Comparison of ENCODE assay signal across 10 mouse cellular contexts in the genomic region with DNA sequence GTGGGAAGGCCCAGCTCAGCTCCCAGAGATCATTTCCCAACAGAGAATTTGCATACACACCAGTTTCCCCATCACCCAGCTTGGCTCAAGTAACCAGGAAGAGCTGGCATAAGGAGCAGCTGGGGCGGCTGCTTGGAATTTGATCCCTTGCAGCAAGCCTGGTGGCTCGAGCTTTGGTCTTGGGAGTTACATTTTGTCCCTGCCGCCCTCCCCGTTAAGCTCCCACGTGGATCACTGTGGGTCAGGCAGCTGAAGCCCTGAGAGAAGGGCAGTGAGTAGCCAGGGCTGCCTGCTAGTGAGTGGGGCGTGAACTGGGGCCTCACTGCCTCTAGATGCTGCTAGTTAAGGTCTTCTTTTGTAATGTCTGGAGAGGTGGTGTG. TPM values are rescaled to one million over a fixed set of nuclear protein-coding genes. Genes with fewer than 3 reads are reported as not detected.
A peak's percentile ranks its signal among the peaks of the same experiment; 100 is the strongest.
DNase-seq lines count a peak whose midpoint lies in the region; ATAC-seq lines count a peak whose summit lies in the region.
"Had no signal": no experiment of that assay in that cellular context is flagged by ENCODE, and none has a peak within 500 bp of the region (broad histone marks: within the 10 kb centered on the region; RNA-seq: fewer than 3 reads in every experiment).

No protein-coding gene starts in this region.

- H3K4me3 ChIP-seq in midbrain, embryonic 16.5 days (ENCODE audit: low read depth, low read length): no peak overlapping the region
- H3K4me3 ChIP-seq in midbrain, embryonic 15.5 days: no peak overlapping the region
- no peak overlapping the region for H3K4me3 ChIP-seq in liver, embryonic 11.5 days (ENCODE audit: low read depth, low read length)
- H3K4me3 ChIP-seq: erythroblast, embryonic 14.5 days had no signal

- WGBS in midbrain, embryonic 16.5 days: 42% methylated on average over 6 of the region's 6 CpGs
- 51% methylated on average over 6 of the region's 6 CpGs for WGBS in midbrain, embryonic 15.5 days
- WGBS in liver, embryonic 11.5 days: 56% methylated on average over 6 of the region's 6 CpGs

- 0 out of 2 replicates have a peak overlapping the region, but pooled peaks have one; percentile 9 for H3K27ac ChIP-seq in midbrain, embryonic 16.5 days (ENCODE audit: low read length)
- H3K27ac ChIP-seq in midbrain, embryonic 15.5 days: no peak overlapping the region
- 0 out of 2 replicates have a peak overlapping the region, but pooled peaks have one; percentile 15 for H3K27ac ChIP-seq in liver, embryonic 11.5 days (ENCODE audit: low read depth, low read length)

- peaks cover 10% of the 10 kb centered on the region; the same call in 1 of the 2 replicates for H3K36me3 ChIP-seq in midbrain, embryonic 16.5 days (ENCODE audit: control insufficient read depth, insufficient read depth, low read length)
- H3K36me3 ChIP-seq in midbrain, embryonic 15.5 days (replicated peaks): 0 out of 2 replicates have a peak, but pooled peaks cover 8% of the 10 kb centered on the region
- H3K36me3 ChIP-seq in liver, embryonic 11.5 days (ENCODE audit: control insufficient read depth, insufficient read depth, low read length): peaks cover under 1% of the 10 kb centered on the region; the same call in 1 of the 2 replicates

- H3K9me3 ChIP-seq in midbrain, embryonic 16.5 days (replicated peaks; ENCODE audit: control insufficient read depth, low read length, poor library complexity, severe bottlenecking): no peaks in the 10 kb centered on the region
- H3K9me3 ChIP-seq in midbrain, embryonic 15.5 days: no peaks in the 10 kb centered on the region
- no peaks in the 10 kb centered on the region for H3K9me3 ChIP-seq in liver, embryonic 11.5 days (ENCODE audit: control insufficient read depth, low read length)

- H3K4me1 ChIP-seq in midbrain, embryonic 16.5 days (ENCODE audit: control insufficient read depth, insufficient read depth, low read length): no peaks in the 10 kb centered on the region; the same call in 1 of the 2 replicates
- peaks cover 7% of the 10 kb centered on the region; the same call in 1 of the 2 replicates for H3K4me1 ChIP-seq in midbrain, embryonic 15.5 days
- peaks cover 36% of the 10 kb centered on the region for H3K4me1 ChIP-seq in liver, embryonic 11.5 days (replicated peaks; ENCODE audit: control insufficient read depth, insufficient read depth, low read length)

- H3K27me3 ChIP-seq in midbrain, embryonic 16.5 days (ENCODE audit: control insufficient read depth, insufficient read depth, low read depth, low read length): no peaks in the 10 kb centered on the region
- no peaks in the 10 kb centered on the region for H3K27me3 ChIP-seq in midbrain, embryonic 15.5 days (replicated peaks)
- H3K27me3 ChIP-seq in liver, embryonic 11.5 days (replicated peaks; ENCODE audit: control insufficient read depth, insufficient read depth, low read length): no peaks in the 10 kb centered on the region

- ATAC-seq in midbrain, embryonic 16.5 days: no peak
- ATAC-seq in midbrain, embryonic 15.5 days (replicated peaks): no peak
- no peak for ATAC-seq in liver, embryonic 11.5 days (replicated peaks; ENCODE audit: low FRiP score)
- ATAC-seq in erythroid progenitor cell, adult 5-6 weeks (replicated peaks; ENCODE audit: low FRiP score, poor library complexity, severe bottlenecking): no peak

- DNase-seq in adrenal gland, postnatal 25 days: peak; percentile 28
- DNase-seq in adrenal gland, adult 8-10 months: no peak
- DNase-seq in gastrocnemius, postnatal 36 days: peak; percentile 53 to 54
- no peak for DNase-seq in liver, embryonic 11.5 days (ENCODE audit: low spot score)
- no peak for DNase-seq in right cerebral cortex, postnatal 10 days (ENCODE audit: low spot score in 2 of 2)

- no peak overlapping the region for H3K4me2 ChIP-seq in midbrain, embryonic 16.5 days (ENCODE audit: low read length)
- H3K4me2 ChIP-seq in midbrain, embryonic 15.5 days: no peak overlapping the region
- H3K4me2 ChIP-seq in liver, embryonic 11.5 days: no peak overlapping the region

- no peak overlapping the region for H3K9ac ChIP-seq in midbrain, embryonic 16.5 days (ENCODE audit: low read depth, low read length)
- no peak overlapping the region for H3K9ac ChIP-seq in midbrain, embryonic 15.5 days
- H3K9ac ChIP-seq in liver, embryonic 11.5 days (ENCODE audit: low read depth, low read length): no peak overlapping the region

- intact Hi-C loops in gastrocnemius, postnatal 36 days (cut with DNase I): no loop called here

RNA-seq across cellular contexts. Expression of a gene that starts 11.9 kb away (rescaled TPM):
- 6.8 and 10.8 TPM in 2 replicates for total RNA-seq in adrenal gland, postnatal 25 days (2021)
- 10 to 100 TPM in 1 of 4 experiments, 1 to 10 TPM in 3; 7.2 to 10.2 (median 8.1) TPM for total RNA-seq in adrenal gland, adult 8-10 months (2022)
- not detected in 2 replicates for polyA plus RNA-seq in midbrain, embryonic 16.5 days (2015; fragmentation: Nextera tagmentation; extraction: Ambion mirVana)
- 0.15 TPM in 2 replicates for polyA plus RNA-seq in midbrain, embryonic 15.5 days (2015; fragmentation: Nextera tagmentation; extraction: Ambion mirVana)
- total RNA-seq in gastrocnemius, postnatal 36 days (2021): 1 to 10 TPM; 1.9 to 3.0 TPM
- 1.0 and 1.3 TPM in 2 replicates for polyA plus RNA-seq in liver, embryonic 11.5 days (2014; fragmentation: Nextera tagmentation; extraction: Ambion mirVana)
- 0.42 and 2.5 TPM in 2 replicates for total RNA-seq in erythroid progenitor cell, adult 5-6 weeks (2015; ENCODE audit: low replicate concordance)
- 0.45 TPM in 1 of 2 replicates, not detected in the other for total RNA-seq in erythroid progenitor cell, adult 5-6 weeks (2017; ENCODE audit: low replicate concordance)

RNA-seq across cellular contexts. Expression of a gene that starts 30.8 kb away (rescaled TPM):
- total RNA-seq in adrenal gland, postnatal 25 days (2021): 34.2 and 36.9 TPM in 2 replicates
- 10 to 100 TPM; 24.8 to 35.4 (median 32.6) TPM for total RNA-seq in adrenal gland, adult 8-10 months (2022)
- polyA plus RNA-seq in midbrain, embryonic 16.5 days (2015; fragmentation: Nextera tagmentation; extraction: Ambion mirVana): 181 and 186 TPM in 2 replicates
- 152 and 168 TPM in 2 replicates for polyA plus RNA-seq in midbrain, embryonic 15.5 days (2015; fragmentation: Nextera tagmentation; extraction: Ambion mirVana)
- 10 to 100 TPM in 1 of 2 experiments, 1 to 10 TPM in 1; 7.6 to 10.5 TPM for total RNA-seq in gastrocnemius, postnatal 36 days (2021)
- 53.6 and 54.2 TPM in 2 replicates for polyA plus RNA-seq in liver, embryonic 11.5 days (2014; fragmentation: Nextera tagmentation; extraction: Ambion mirVana)
- total RNA-seq in erythroid progenitor cell, adult 5-6 weeks (2015; ENCODE audit: low replicate concordance): 27.0 and 66.7 TPM in 2 replicates
- 25.7 and 37.1 TPM in 2 replicates for total RNA-seq in erythroid progenitor cell, adult 5-6 weeks (2017; ENCODE audit: low replicate concordance)

RNA-seq across cellular contexts. Expression of a gene that starts 49.2 kb away (rescaled TPM):
- total RNA-seq in adrenal gland, postnatal 25 days (2021): 18.7 and 20.2 TPM in 2 replicates
- 10 to 100 TPM; 17.2 to 20.1 (median 19.5) TPM for total RNA-seq in adrenal gland, adult 8-10 months (2022)
- 23.2 and 24.8 TPM in 2 replicates for polyA plus RNA-seq in midbrain, embryonic 16.5 days (2015; fragmentation: Nextera tagmentation; extraction: Ambion mirVana)
- 27.3 and 28.1 TPM in 2 replicates for polyA plus RNA-seq in midbrain, embryonic 15.5 days (2015; fragmentation: Nextera tagmentation; extraction: Ambion mirVana)
- 1 to 10 TPM; 3.5 to 4.1 TPM for total RNA-seq in gastrocnemius, postnatal 36 days (2021)
- polyA plus RNA-seq in liver, embryonic 11.5 days (2014; fragmentation: Nextera tagmentation; extraction: Ambion mirVana): 26.7 and 31.3 TPM in 2 replicates
- total RNA-seq in erythroid progenitor cell, adult 5-6 weeks (2015; ENCODE audit: low replicate concordance): 14.8 and 36.5 TPM in 2 replicates
- total RNA-seq in erythroid progenitor cell, adult 5-6 weeks (2017; ENCODE audit: low replicate concordance): 19.6 and 21.6 TPM in 2 replicates

RNA-seq across cellular contexts. Expression of a gene that starts 50.2 kb away (rescaled TPM):
- total RNA-seq in adrenal gland, postnatal 25 days (2021): not detected in 2 replicates
- under 1 TPM in 2 of 4 experiments, not detected in 2; 0.13 to 0.14 TPM for total RNA-seq in adrenal gland, adult 8-10 months (2022)
- 1.2 and 1.7 TPM in 2 replicates for polyA plus RNA-seq in midbrain, embryonic 16.5 days (2015; fragmentation: Nextera tagmentation; extraction: Ambion mirVana)
- 1.3 and 1.5 TPM in 2 replicates for polyA plus RNA-seq in midbrain, embryonic 15.5 days (2015; fragmentation: Nextera tagmentation; extraction: Ambion mirVana)
- not detected for total RNA-seq in gastrocnemius, postnatal 36 days (2021)
- polyA plus RNA-seq in liver, embryonic 11.5 days (2014; fragmentation: Nextera tagmentation; extraction: Ambion mirVana): 0.07 and 0.19 TPM in 2 replicates
- total RNA-seq in erythroid progenitor cell, adult 5-6 weeks (2015; ENCODE audit: low replicate concordance): not detected in 2 replicates
- total RNA-seq in erythroid progenitor cell, adult 5-6 weeks (2017; ENCODE audit: low replicate concordance): not detected in 2 replicates
- polyA plus RNA-seq: erythroblast, embryonic 14.5 days; neural tube, embryonic 11.5 days had no signal

Comparison
In these comparisons a context has a peak if more than half of its experiments do, and no peak if none do; other contexts are left out.
1. DNase-seq: peak in adrenal gland, postnatal 25 days (single experiment) and gastrocnemius, postnatal 36 days (2 of 2); none in adrenal gland, adult 8-10 months (single experiment), liver, embryonic 11.5 days (single experiment) and right cerebral cortex, postnatal 10 days (0 of 2).